Mouse (Mus musculus): ENCODE measurements at regions not wholly inside any gene's neighbourhood (a gene's known extent, or its start where the extent isn't known, plus 50 kb on each side); places are given as distances from the start of the nearest gene placed in this dataset.

- 64% methylated on average over 14 of the region's 14 CpGs for WGBS (ENCODE audit: insufficient replicate concordance)
- no peak overlapping the region for H3K27ac ChIP-seq
Observed at GRCm38 (mm10) chr13:56350705-56351400, 54.5 kb upstream of the Cxcl14 start.

GRCm38 (mm10) chr13:56351401-56351735 is 55.0 kb upstream of the Cxcl14 start:
- Histone ChIP-seq H3K9me3 (replicated peaks) (no peaks in the 10 kb centered on the region), H3K27me3 (replicated peaks) (no peaks in the 10 kb centered on the region), H3K27ac (no peak overlapping the region), H3K36me3 (no peaks in the 10 kb centered on the region), H3K4me2 (no peak overlapping the region), H3K9ac (no peak overlapping the region), H3K4me3 (no peak overlapping the region), H3K4me1 (no peaks in the 10 kb centered on the region)
- ATAC-seq, result no peak
- WGBS (ENCODE audit: insufficient replicate concordance), result 73% methylated on average over 5 of the region's 5 CpGs

More at GRCm38 (mm10) chr13:56350705-56351400, 54.5 kb upstream of the Cxcl14 start:
- H3K4me1 ChIP-seq, result no peaks in the 10 kb centered on the region
- no peaks in the 10 kb centered on the region for H3K27me3 ChIP-seq (replicated peaks)
- no peaks in the 10 kb centered on the region for H3K9me3 ChIP-seq (replicated peaks)
- H3K9ac ChIP-seq, result no peak overlapping the region
- no peak for ATAC-seq
- no peaks in the 10 kb centered on the region for H3K36me3 ChIP-seq
- H3K4me3 ChIP-seq, result no peak overlapping the region
- no peak overlapping the region for H3K4me2 ChIP-seq

GRCm38 (mm10) chr13:56352436-56352835 is 56.1 kb upstream of the Cxcl14 start:
- peaks cover 8% of the 10 kb centered on the region; the same call in 1 of the 2 replicates for H3K4me1 ChIP-seq
- 52% methylated on average over 6 of the region's 6 CpGs for WGBS (ENCODE audit: insufficient replicate concordance)
- H3K27me3 ChIP-seq (replicated peaks), result no peaks in the 10 kb centered on the region
- no peaks in the 10 kb centered on the region for H3K9me3 ChIP-seq (replicated peaks)
- no peak for ATAC-seq
- no peaks in the 10 kb centered on the region for H3K36me3 ChIP-seq
- H3K27ac ChIP-seq, result no peak overlapping the region
- no peak overlapping the region for H3K4me2 ChIP-seq
- H3K9ac ChIP-seq, result no peak overlapping the region
- no peak overlapping the region for H3K4me3 ChIP-seq

- H3K27ac ChIP-seq, result no peak overlapping the region
- 64% methylated on average over 12 of the region's 12 CpGs for WGBS (ENCODE audit: insufficient replicate concordance)
- H3K4me2 ChIP-seq, result no peak overlapping the region
- H3K27me3 ChIP-seq (replicated peaks), result no peaks in the 10 kb centered on the region
- no peak overlapping the region for H3K4me3 ChIP-seq
- no peak for ATAC-seq
- no peak overlapping the region for H3K9ac ChIP-seq
- H3K36me3 ChIP-seq, result no peaks in the 10 kb centered on the region
- no peaks in the 10 kb centered on the region for H3K9me3 ChIP-seq (replicated peaks)
- H3K4me1 ChIP-seq, result peaks cover 14% of the 10 kb centered on the region; the same call in 1 of the 2 replicates
Observed at GRCm38 (mm10) chr13:56352839-56353605, 56.7 kb upstream of the Cxcl14 start.

GRCm38 (mm10) chr13:56353921-56354320 is 57.6 kb upstream of the Cxcl14 start:
- Histone ChIP-seq H3K4me2 (no peak overlapping the region), H3K4me3 (no peak overlapping the region), H3K27me3 (replicated peaks) (no peaks in the 10 kb centered on the region), H3K4me1 (peaks cover 17% of the 10 kb centered on the region; the same call in 1 of the 2 replicates), H3K9ac (no peak overlapping the region), H3K36me3 (no peaks in the 10 kb centered on the region), H3K9me3 (replicated peaks) (no peaks in the 10 kb centered on the region), H3K27ac (no peak overlapping the region)
- 76% methylated on average over 11 of the region's 11 CpGs for WGBS (ENCODE audit: insufficient replicate concordance)
- no peak for ATAC-seq

GRCm38 (mm10) chr13:56354630-56355029 is 58.3 kb upstream of the Cxcl14 start:
- WGBS (ENCODE audit: insufficient replicate concordance), result 75% methylated on average over 1 of the region's 1 CpGs
- no peak overlapping the region for H3K4me3 ChIP-seq
- no peak overlapping the region for H3K27ac ChIP-seq
- ATAC-seq, result no peak
- peaks cover 17% of the 10 kb centered on the region; the same call in 1 of the 2 replicates for H3K4me1 ChIP-seq
- H3K27me3 ChIP-seq (replicated peaks), result no peaks in the 10 kb centered on the region
- H3K36me3 ChIP-seq, result no peaks in the 10 kb centered on the region
- no peak overlapping the region for H3K9ac ChIP-seq
- no peaks in the 10 kb centered on the region for H3K9me3 ChIP-seq (replicated peaks)
- no peak overlapping the region for H3K4me2 ChIP-seq

- H3K4me3 ChIP-seq, result no peak overlapping the region
- H3K9me3 ChIP-seq (replicated peaks), result no peaks in the 10 kb centered on the region
- H3K9ac ChIP-seq, result no peak overlapping the region
- peaks cover 17% of the 10 kb centered on the region; the same call in 1 of the 2 replicates for H3K4me1 ChIP-seq
- peak; percentile 55; the same call in 1 of the 2 replicates for ATAC-seq
- H3K27me3 ChIP-seq (replicated peaks), result no peaks in the 10 kb centered on the region
- 33% methylated on average over 1 of the region's 1 CpGs for WGBS (ENCODE audit: insufficient replicate concordance)
- H3K27ac ChIP-seq, result no peak overlapping the region
- H3K36me3 ChIP-seq, result no peaks in the 10 kb centered on the region
- H3K4me2 ChIP-seq, result peak overlapping the region; percentile 7
Observed at GRCm38 (mm10) chr13:56356999-56357398, 60.6 kb upstream of the Cxcl14 start.

GRCm38 (mm10) chr13:56357955-56358354 is 61.6 kb upstream of the Cxcl14 start:
- ATAC-seq, result peak; percentile 79
- WGBS (ENCODE audit: insufficient replicate concordance), result 40% methylated on average over 3 of the region's 3 CpGs
- Histone ChIP-seq H3K27ac (peak overlapping the region; percentile 12; the same call in 1 of the 2 replicates), H3K4me2 (no peak overlapping the region), H3K4me1 (peaks cover 17% of the 10 kb centered on the region; the same call in 1 of the 2 replicates), H3K27me3 (replicated peaks) (no peaks in the 10 kb centered on the region), H3K36me3 (no peaks in the 10 kb centered on the region), H3K4me3 (no peak overlapping the region), H3K9ac (no peak overlapping the region), H3K9me3 (replicated peaks) (no peaks in the 10 kb centered on the region)

GRCm38 (mm10) chr13:56358827-56359226 is 62.5 kb upstream of the Cxcl14 start:
- no peak overlapping the region for H3K4me2 ChIP-seq
- peaks cover 17% of the 10 kb centered on the region; the same call in 1 of the 2 replicates for H3K4me1 ChIP-seq
- H3K36me3 ChIP-seq, result no peaks in the 10 kb centered on the region
- no peak overlapping the region for H3K27ac ChIP-seq
- WGBS (ENCODE audit: insufficient replicate concordance), result 55% methylated on average over 7 of the region's 7 CpGs
- ATAC-seq, result no peak
- no peaks in the 10 kb centered on the region for H3K9me3 ChIP-seq (replicated peaks)
- no peak overlapping the region for H3K4me3 ChIP-seq
- H3K9ac ChIP-seq, result no peak overlapping the region
- no peaks in the 10 kb centered on the region for H3K27me3 ChIP-seq (replicated peaks)

GRCm38 (mm10) chr13:56359554-56359953 is 63.2 kb upstream of the Cxcl14 start:
- H3K4me3 ChIP-seq, result no peak overlapping the region
- peaks cover 17% of the 10 kb centered on the region; the same call in 1 of the 2 replicates for H3K4me1 ChIP-seq
- no peak overlapping the region for H3K27ac ChIP-seq
- WGBS (ENCODE audit: insufficient replicate concordance), result 81% methylated on average over 18 of the region's 18 CpGs
- H3K9me3 ChIP-seq (replicated peaks), result no peaks in the 10 kb centered on the region
- no peaks in the 10 kb centered on the region for H3K36me3 ChIP-seq
- no peak overlapping the region for H3K4me2 ChIP-seq
- H3K27me3 ChIP-seq (replicated peaks), result no peaks in the 10 kb centered on the region
- H3K9ac ChIP-seq, result no peak overlapping the region
- no peak for ATAC-seq

- Histone ChIP-seq H3K9me3 (replicated peaks) (no peaks in the 10 kb centered on the region), H3K36me3 (no peaks in the 10 kb centered on the region), H3K27ac (no peak overlapping the region), H3K9ac (no peak overlapping the region), H3K4me3 (no peak overlapping the region), H3K4me1 (peaks cover 17% of the 10 kb centered on the region; the same call in 1 of the 2 replicates), H3K4me2 (no peak overlapping the region), H3K27me3 (replicated peaks) (no peaks in the 10 kb centered on the region)
- WGBS (ENCODE audit: insufficient replicate concordance), result 65% methylated on average over 2 of the region's 2 CpGs
- no peak for ATAC-seq
Observed at GRCm38 (mm10) chr13:56360803-56361202, 64.5 kb upstream of the Cxcl14 start.

GRCm38 (mm10) chr13:56362238-56362637 is 64.2 kb upstream of the Gm3045 start:
- Histone ChIP-seq H3K27me3 (replicated peaks) (no peaks in the 10 kb centered on the region), H3K4me3 (no peak overlapping the region), H3K9me3 (replicated peaks) (no peaks in the 10 kb centered on the region), H3K27ac (no peak overlapping the region), H3K9ac (no peak overlapping the region), H3K4me1 (0 out of 2 replicates have a peak, but pooled peaks cover 11% of the 10 kb centered on the region), H3K36me3 (no peaks in the 10 kb centered on the region), H3K4me2 (no peak overlapping the region)
- ATAC-seq, result no peak
- 62% methylated on average over 4 of the region's 4 CpGs for WGBS (ENCODE audit: insufficient replicate concordance)

Measured in liver, embryonic 12.5 days (tissue).